Mouse (Mus musculus): ENCODE results near the gene Acrbp.

The Acrbp gene

GRCm38 (mm10) chr6:125071170-125071895, 21.8 kb downstream of the Acrbp start:
- DNase-seq (ENCODE audit: low spot score), result no peak

- no peak for DNase-seq (ENCODE audit: low spot score)
Measured at GRCm38 (mm10) chr6:125071896-125072279, 22.4 kb downstream of the Acrbp start.

- no peak for DNase-seq (ENCODE audit: low spot score)
Measured at GRCm38 (mm10) chr6:125073825-125074224, 24.3 kb downstream of the Acrbp start.

GRCm38 (mm10) chr6:125081394-125081793, 31.9 kb downstream of the Acrbp start:
- no peak for DNase-seq (ENCODE audit: low spot score)

GRCm38 (mm10) chr6:125081797-125082560, 32.5 kb downstream of the Acrbp start:
- peak; percentile 99 for DNase-seq (ENCODE audit: low spot score)

GRCm38 (mm10) chr6:125082801-125083386, 33.4 kb downstream of the Acrbp start:
- no peak for DNase-seq (ENCODE audit: low spot score)

- DNase-seq (ENCODE audit: low spot score), result peak; percentile 87
Measured at GRCm38 (mm10) chr6:125084424-125084823, 34.9 kb downstream of the Acrbp start.

GRCm38 (mm10) chr6:125087937-125088336, 38.4 kb downstream of the Acrbp start:
- DNase-seq (ENCODE audit: low spot score), result no peak

GRCm38 (mm10) chr6:125088561-125089321, 39.3 kb downstream of the Acrbp start:
- DNase-seq (ENCODE audit: low spot score), result peak; percentile 93

- DNase-seq (ENCODE audit: low spot score), result peak; percentile 72
Measured at GRCm38 (mm10) chr6:125089521-125090321, 40.2 kb downstream of the Acrbp start.

- DNase-seq (ENCODE audit: low spot score), result no peak
Measured at GRCm38 (mm10) chr6:125090341-125091085, 41.0 kb downstream of the Acrbp start.

GRCm38 (mm10) chr6:125092372-125092771, 42.9 kb downstream of the Acrbp start:
- DNase-seq (ENCODE audit: low spot score), result no peak

- DNase-seq (ENCODE audit: low spot score), result peak; percentile 21
Measured at GRCm38 (mm10) chr6:125094843-125095242, 45.4 kb downstream of the Acrbp start.

GRCm38 (mm10) chr6:125095391-125096278, 46.1 kb downstream of the Acrbp start, which contains the start of gene Chd4:
Gene Chd4, plus strand, starts transcription at chr6:125095981.
- peak; percentile 83 for DNase-seq (ENCODE audit: low spot score)

- no peak for DNase-seq (ENCODE audit: low spot score)
Measured at GRCm38 (mm10) chr6:125096279-125096596, 46.7 kb downstream of the Acrbp start.

GRCm38 (mm10) chr6:125096597-125097345, 47.3 kb downstream of the Acrbp start:
- DNase-seq (ENCODE audit: low spot score), result peak; percentile 60

GRCm38 (mm10) chr6:125097346-125097689, 47.8 kb downstream of the Acrbp start:
- no peak for DNase-seq (ENCODE audit: low spot score)

GRCm38 (mm10) chr6:125097951-125098350, 48.5 kb downstream of the Acrbp start:
- no peak for DNase-seq (ENCODE audit: low spot score)

GRCm38 (mm10) chr6:125098513-125098912, 49.0 kb downstream of the Acrbp start:
- DNase-seq (ENCODE audit: low spot score), result no peak

Measured in embryo, embryonic 10 days (tissue).